Mouse (Mus musculus) lung, embryonic 15.5 days (tissue): ENCODE measurements around the gene Slc22a8. TPM values are rescaled to one million over a fixed set of nuclear protein-coding genes. Genes with fewer than 3 reads are reported as not detected.

Source experiments
- ATAC-seq: fragments of 200-750 bp; cut with Nextera tagmentation; 2 replicates; pipeline ENCODE4 v1.8.0; 2017; ENCODE audit warnings: moderate number of reproducible peaks, borderline replicate concordance; ENCODE audit not compliant: low FRiP score, low TSS enrichment; ENCODE audit errors: extremely low read depth
- H3K27ac ChIP-seq: fragments of 300-500 bp; sonication (generic); 2 replicates; pipeline ENCODE4 v1.5.1; 2015; ENCODE audit warnings: moderate library complexity, mild to moderate bottlenecking, inconsistent platforms
- H3K27me3 ChIP-seq: fragments of 300-500 bp; sonication (generic); 2 replicates; pipeline ENCODE4 v1.6.1; 2015; ENCODE audit warnings: inconsistent platforms
- H3K36me3 ChIP-seq: fragments of 300-500 bp; sonication (generic); 2 replicates; pipeline ENCODE4 v1.6.1; 2015; ENCODE audit warnings: inconsistent platforms
- H3K4me1 ChIP-seq: fragments of 300-500 bp; sonication (generic); 2 replicates; pipeline ENCODE4 v1.6.1; 2015; ENCODE audit warnings: inconsistent platforms
- H3K4me2 ChIP-seq: fragments of 300-500 bp; sonication (generic); 2 replicates; pipeline ENCODE4 v1.6.1; 2015; ENCODE audit warnings: inconsistent platforms, mild to moderate bottlenecking, moderate library complexity
- H3K4me3 ChIP-seq: fragments of 300-500 bp; sonication (generic); 2 replicates; pipeline ENCODE4 v1.5.1; 2015; ENCODE audit warnings: mild to moderate bottlenecking, inconsistent platforms
- H3K9ac ChIP-seq: fragments of 300-500 bp; sonication (generic); 2 replicates; pipeline ENCODE4 v1.6.1; 2015; ENCODE audit warnings: inconsistent platforms
- H3K9me3 ChIP-seq: fragments of 300-500 bp; sonication (generic); 2 replicates; pipeline ENCODE4 v1.6.1; 2016; ENCODE audit warnings: inconsistent platforms
- WGBS: fragments of 180-500 bp; shearing (Covaris S2); methylation state at CpG from one replicate; pipeline ENCODE4 v1.1.7; 2015; 5-methylcytosine and 5-hydroxymethylcytosine counted together
- polyA plus RNA-seq: library from polyadenylated mRNA; unstranded; fragments of >200 nt; fragmentation: Nextera tagmentation; extraction: Ambion mirVana; gene quantifications from 2 replicates; pipeline ENCODE4 v1.2.1, GENCODE M21; 2015

Gene Slc22a8
- polyA plus RNA-seq, 1 experiment from 2014 or later = 0.09 TPM

GRCm38 (mm10) chr19:8578293-8578969, 12.6 kb upstream of the Slc22a8 start:
- Histone ChIP-seq H3K4me1 (peaks cover 8% of the 10 kb centered on the region), H3K9me3 (no peaks in the 10 kb centered on the region), H3K4me2 (peak overlapping the region; percentile 80), H3K36me3 (no peaks in the 10 kb centered on the region), H3K27ac (peak overlapping the region; percentile 42; the same call in 1 of the 2 replicates), H3K4me3 (peak overlapping the region; percentile 41), H3K9ac (peak overlapping the region; percentile 39), H3K27me3 (no peaks in the 10 kb centered on the region)
- 4% methylated on average over 24 of the region's 24 CpGs for WGBS
- peak; percentile 73; the same call in 1 of the 2 replicates for ATAC-seq

GRCm38 (mm10) chr19:8578970-8579342, 12.1 kb upstream of the Slc22a8 start:
- H3K4me3 ChIP-seq = peak overlapping the region; percentile 41
- H3K4me2 ChIP-seq = peak overlapping the region; percentile 80
- no peaks in the 10 kb centered on the region for H3K27me3 ChIP-seq
- no peak for ATAC-seq
- H3K36me3 ChIP-seq = no peaks in the 10 kb centered on the region
- peaks cover 8% of the 10 kb centered on the region for H3K4me1 ChIP-seq
- H3K27ac ChIP-seq = no peak overlapping the region; the same call in 1 of the 2 replicates
- H3K9me3 ChIP-seq = no peaks in the 10 kb centered on the region
- 27% methylated on average over 2 of the region's 2 CpGs for WGBS
- peak overlapping the region; percentile 39 for H3K9ac ChIP-seq

- H3K27me3 ChIP-seq = no peaks in the 10 kb centered on the region
- H3K4me3 ChIP-seq = no peak overlapping the region
- no peaks in the 10 kb centered on the region for H3K9me3 ChIP-seq
- no peaks in the 10 kb centered on the region for H3K36me3 ChIP-seq
- no peaks in the 10 kb centered on the region for H3K4me1 ChIP-seq
- no peak overlapping the region for H3K9ac ChIP-seq
- ATAC-seq = no peak
- H3K27ac ChIP-seq = no peak overlapping the region
- WGBS = 41% methylated on average over 3 of the region's 3 CpGs
- no peak overlapping the region for H3K4me2 ChIP-seq
These were observed 5.8 kb upstream of the Slc22a8 start for GRCm38 (mm10) chr19:8585298-8585697.

GRCm38 (mm10) chr19:8585899-8586298, 5.2 kb upstream of the Slc22a8 start:
- no peak overlapping the region for H3K27ac ChIP-seq
- no peak overlapping the region for H3K4me2 ChIP-seq
- H3K4me1 ChIP-seq = 0 out of 2 replicates have a peak, but pooled peaks cover under 1% of the 10 kb centered on the region
- 81% methylated on average over 2 of the region's 2 CpGs for WGBS
- no peak overlapping the region for H3K4me3 ChIP-seq
- no peaks in the 10 kb centered on the region for H3K36me3 ChIP-seq
- no peak for ATAC-seq
- no peaks in the 10 kb centered on the region for H3K9me3 ChIP-seq
- no peak overlapping the region for H3K9ac ChIP-seq
- no peaks in the 10 kb centered on the region for H3K27me3 ChIP-seq

- Histone ChIP-seq H3K9me3 (no peaks in the 10 kb centered on the region), H3K4me2 (no peak overlapping the region), H3K4me1 (peaks cover 5% of the 10 kb centered on the region; the same call in 1 of the 2 replicates), H3K27me3 (no peaks in the 10 kb centered on the region), H3K27ac (no peak overlapping the region), H3K36me3 (no peaks in the 10 kb centered on the region), H3K9ac (no peak overlapping the region), H3K4me3 (no peak overlapping the region)
- 32% methylated on average over 3 of the region's 3 CpGs for WGBS
- ATAC-seq = no peak
These were observed 4.7 kb upstream of the Slc22a8 start for GRCm38 (mm10) chr19:8586350-8586749.

- Histone ChIP-seq H3K27me3 (no peaks in the 10 kb centered on the region), H3K4me3 (no peak overlapping the region), H3K4me1 (peaks cover 9% of the 10 kb centered on the region; the same call in 1 of the 2 replicates), H3K4me2 (no peak overlapping the region), H3K36me3 (no peaks in the 10 kb centered on the region), H3K27ac (no peak overlapping the region), H3K9me3 (no peaks in the 10 kb centered on the region), H3K9ac (no peak overlapping the region)
- no peak for ATAC-seq
- WGBS = 43% methylated on average over 1 of the region's 1 CpGs
These were observed 3.7 kb upstream of the Slc22a8 start for GRCm38 (mm10) chr19:8587315-8587714.

GRCm38 (mm10) chr19:8592155-8592554, 1.1 kb downstream of the Slc22a8 start:
- Histone ChIP-seq H3K27ac (no peak overlapping the region), H3K4me1 (peaks cover 19% of the 10 kb centered on the region), H3K9ac (no peak overlapping the region), H3K4me2 (no peak overlapping the region), H3K27me3 (no peaks in the 10 kb centered on the region), H3K9me3 (no peaks in the 10 kb centered on the region), H3K4me3 (no peak overlapping the region), H3K36me3 (no peaks in the 10 kb centered on the region)
- ATAC-seq = no peak
- WGBS = 56% methylated on average over 2 of the region's 2 CpGs

- 53% methylated on average over 6 of the region's 6 CpGs for WGBS
- Histone ChIP-seq H3K9ac (no peak overlapping the region), H3K27ac (no peak overlapping the region), H3K4me1 (peaks cover 19% of the 10 kb centered on the region), H3K27me3 (no peaks in the 10 kb centered on the region), H3K36me3 (no peaks in the 10 kb centered on the region), H3K4me3 (no peak overlapping the region), H3K9me3 (no peaks in the 10 kb centered on the region), H3K4me2 (no peak overlapping the region)
- ATAC-seq = no peak
These were observed 1.9 kb downstream of the Slc22a8 start for GRCm38 (mm10) chr19:8592873-8593408.

GRCm38 (mm10) chr19:8593833-8594232, 2.8 kb downstream of the Slc22a8 start:
- no peaks in the 10 kb centered on the region for H3K9me3 ChIP-seq
- H3K36me3 ChIP-seq = no peaks in the 10 kb centered on the region
- WGBS = 71% methylated on average over 11 of the region's 11 CpGs
- H3K27ac ChIP-seq = no peak overlapping the region
- no peak overlapping the region for H3K9ac ChIP-seq
- H3K4me2 ChIP-seq = no peak overlapping the region
- no peaks in the 10 kb centered on the region for H3K27me3 ChIP-seq
- no peak overlapping the region for H3K4me3 ChIP-seq
- peaks cover 19% of the 10 kb centered on the region for H3K4me1 ChIP-seq
- no peak for ATAC-seq

GRCm38 (mm10) chr19:8594518-8594917, 3.5 kb downstream of the Slc22a8 start:
- 0% methylated on average over 1 of the region's 1 CpGs for WGBS
- no peak for ATAC-seq
- Histone ChIP-seq H3K9me3 (no peaks in the 10 kb centered on the region), H3K4me1 (peaks cover 19% of the 10 kb centered on the region), H3K4me2 (no peak overlapping the region), H3K27me3 (no peaks in the 10 kb centered on the region), H3K36me3 (no peaks in the 10 kb centered on the region), H3K27ac (no peak overlapping the region), H3K4me3 (no peak overlapping the region), H3K9ac (no peak overlapping the region)

GRCm38 (mm10) chr19:8597269-8597668, 6.2 kb downstream of the Slc22a8 start:
- Histone ChIP-seq H3K4me3 (no peak overlapping the region), H3K9me3 (no peaks in the 10 kb centered on the region), H3K36me3 (no peaks in the 10 kb centered on the region), H3K4me2 (no peak overlapping the region), H3K27me3 (no peaks in the 10 kb centered on the region), H3K4me1 (peaks cover 10% of the 10 kb centered on the region), H3K27ac (no peak overlapping the region), H3K9ac (no peak overlapping the region)
- ATAC-seq = no peak
- 54% methylated on average over 4 of the region's 4 CpGs for WGBS

GRCm38 (mm10) chr19:8599229-8599628, 8.2 kb downstream of the Slc22a8 start:
- no peak overlapping the region for H3K4me3 ChIP-seq
- no peak overlapping the region for H3K27ac ChIP-seq
- no peak overlapping the region for H3K4me2 ChIP-seq
- peaks cover 5% of the 10 kb centered on the region for H3K4me1 ChIP-seq
- 77% methylated on average over 2 of the region's 2 CpGs for WGBS
- ATAC-seq = no peak
- H3K9ac ChIP-seq = no peak overlapping the region
- H3K36me3 ChIP-seq = no peaks in the 10 kb centered on the region
- no peaks in the 10 kb centered on the region for H3K9me3 ChIP-seq
- H3K27me3 ChIP-seq = no peaks in the 10 kb centered on the region
